Mouse (Mus musculus) liver, embryonic 14.5 days (tissue): ENCODE measurements around the gene St6galnac3.

Source experiments
- CTCF ChIP-seq: IDR thresholded peaks from 2 replicates; pipeline ENCODE4 v1.5.1; 2016; ENCODE audit warnings: antibody characterized with exemption, low read depth, control low read depth
- EP300 ChIP-seq: IDR thresholded peaks from 2 replicates; pipeline ENCODE4 v1.6.1; 2016; ENCODE audit warnings: antibody characterized with exemption, low read depth

- no peak for TF ChIP-seq CTCF
- TF ChIP-seq EP300 = no peak
These were observed 43.3 kb downstream of the St6galnac3 start for GRCm38 (mm10) chr3:153681720-153682119.
